Mouse (Mus musculus): ENCODE data around the gene Cd302.

GRCm38 (mm10) chr2:60285107-60285617, 874 bp upstream of the Cd302 start:
- no peak for TF ChIP-seq FLI1 (IDR thresholded peaks at IDR 0.05; ENCODE audit: low read length)
- no peak for TF ChIP-seq GATA1 (IDR thresholded peaks at IDR 0.05; ENCODE audit: borderline replicate concordance, low read length)
